Comparison of ENCODE assay signal across 8 mouse cellular contexts in the genomic region with DNA sequence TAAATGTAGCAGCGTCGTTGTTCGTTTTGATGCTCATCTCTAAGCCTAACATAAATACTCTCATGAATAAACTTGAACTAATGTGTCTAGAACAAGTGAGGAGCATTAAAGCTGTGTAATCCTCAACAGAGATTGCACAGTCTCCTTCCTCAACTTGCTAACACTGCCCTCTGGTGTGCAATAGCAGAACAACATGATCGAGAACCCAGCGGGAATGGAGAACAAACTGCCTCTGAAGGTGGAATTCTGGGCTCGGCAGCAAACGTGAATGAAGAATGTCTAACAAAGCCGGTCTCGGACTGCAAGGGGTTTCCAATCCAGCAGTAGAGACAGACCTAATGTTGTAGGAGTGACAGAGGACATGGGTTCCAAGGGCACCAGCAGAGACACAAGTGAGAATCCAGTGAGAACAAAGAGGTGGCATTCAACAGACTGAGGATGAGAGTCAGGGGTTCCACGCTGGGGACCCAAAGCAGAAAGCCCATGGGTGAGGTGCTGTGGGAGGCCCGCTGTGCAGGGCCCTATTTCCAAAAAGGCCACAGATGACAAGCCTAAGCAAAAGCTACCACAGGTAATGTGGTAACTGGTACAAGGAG. TPM values are rescaled to one million over a fixed set of nuclear protein-coding genes. Genes with fewer than 3 reads are reported as not detected.
DNase-seq lines count a peak whose midpoint lies in the region; ATAC-seq and TF ChIP-seq lines count a peak whose summit lies in the region.

No protein-coding gene starts in this region.

- 9% methylated on average over 11 of the region's 11 CpGs for WGBS in heart, adult 2 months
- WGBS in heart, embryonic 11.5 days (ENCODE audit: insufficient replicate concordance): 13% methylated on average over 11 of the region's 11 CpGs

- no peaks in the 10 kb centered on the region for H3K9me3 ChIP-seq in heart, embryonic 11.5 days (replicated peaks; ENCODE audit: control insufficient read depth, low read length)

- H3K27me3 ChIP-seq in heart, adult 2 months (ENCODE audit: control insufficient read depth, insufficient read depth, low read length): no peaks in the 10 kb centered on the region
- H3K27me3 ChIP-seq in heart, embryonic 11.5 days (ENCODE audit: control insufficient read depth, insufficient read depth, low read length): no peaks in the 10 kb centered on the region

- peak; percentile 72 for TF ChIP-seq EP300 in heart, adult 2 months (IDR thresholded peaks at IDR 0.05; ENCODE audit: insufficient read depth, low read depth, low read length)

- TF ChIP-seq POLR2A in heart, adult 2 months (IDR thresholded peaks at IDR 0.05; ENCODE audit: insufficient read depth, low read depth, low read length): 0 out of 2 replicates have a peak, but pooled peaks have one; percentile 17

- peak; percentile 78 to 83 for DNase-seq in heart, adult 2 months
- DNase-seq in cerebellum, postnatal 10 days: peak; percentile 93
- peak; percentile 85 for DNase-seq in gastrocnemius, adult 18-20 months (ENCODE audit: low spot score)
- peak; percentile 84 for DNase-seq in induced T-regulatory cell, adult 2 months (ENCODE audit: low read depth)
- DNase-seq in left cerebral cortex, adult 18-20 months (ENCODE audit: low spot score in 2 of 2): peak; percentile 86 to 93
- peak; percentile 84 to 92 for DNase-seq in right cerebral cortex, postnatal 10 days (ENCODE audit: low spot score in 2 of 2)

- H3K27ac ChIP-seq in heart, adult 2 months: peak overlapping the region; percentile 90
- no peak overlapping the region for H3K27ac ChIP-seq in heart, embryonic 11.5 days (ENCODE audit: low read depth, low read length)

- ATAC-seq in heart, embryonic 11.5 days (replicated peaks; ENCODE audit: insufficient number of reproducible peaks, low FRiP score, low TSS enrichment): no peak
- peak; percentile 97 for ATAC-seq in megakaryocyte progenitor cell, adult 5-6 weeks (replicated peaks; ENCODE audit: poor library complexity)

- H3K36me3 ChIP-seq in heart, adult 2 months (ENCODE audit: control insufficient read depth, insufficient read depth, low read length): no peaks in the 10 kb centered on the region
- H3K36me3 ChIP-seq in heart, embryonic 11.5 days (ENCODE audit: control insufficient read depth, insufficient read depth, low read length): no peaks in the 10 kb centered on the region

- peak; percentile 86 for TF ChIP-seq CTCF in heart, adult 2 months (IDR thresholded peaks at IDR 0.05)

- H3K79me2 ChIP-seq in heart, adult 2 months (replicated peaks; ENCODE audit: control insufficient read depth, insufficient read depth, low read length): no peaks in the 10 kb centered on the region

- peaks cover 13% of the 10 kb centered on the region for H3K4me1 ChIP-seq in heart, adult 2 months (ENCODE audit: control insufficient read depth, insufficient read depth, low read length)
- H3K4me1 ChIP-seq in heart, embryonic 11.5 days (ENCODE audit: control insufficient read depth, insufficient read depth, low read length): peaks cover 17% of the 10 kb centered on the region

- H3K4me2 ChIP-seq in heart, embryonic 11.5 days: no peak overlapping the region

- peak overlapping the region; percentile 13; the same call in 1 of the 2 replicates for H3K4me3 ChIP-seq in heart, adult 2 months
- H3K4me3 ChIP-seq in heart, embryonic 11.5 days (ENCODE audit: low read depth, low read length): no peak overlapping the region

- H3K9ac ChIP-seq in heart, adult 2 months (ENCODE audit: low read depth, low read length): no peak overlapping the region
- H3K9ac ChIP-seq in heart, embryonic 11.5 days (ENCODE audit: low read depth, low read length): no peak overlapping the region

- intact Hi-C loops in heart, adult 2 months (cut with DNase I): loop anchor here (1.0 to 5.0 kb wide), 2 partner anchors 17 to 37 kb away; partner anchors contain the start of gene Sema3g

RNA-seq across cellular contexts. Expression of gene Sema3g, which starts 16.4 kb away (rescaled TPM):
- total RNA-seq in heart, adult 2 months (2021): 10 to 100 TPM; 15.0 to 15.1 TPM
- 6.1 and 8.0 TPM in 2 replicates for polyA plus RNA-seq in heart, adult 2 months (2012; rRNA removed)
- polyA plus RNA-seq in heart, embryonic 11.5 days (2014; fragmentation: Nextera tagmentation; extraction: Ambion mirVana): 0.03 and 0.08 TPM in 2 replicates
- total RNA-seq in gastrocnemius, adult 18-20 months (2021): 1 to 10 TPM; 5.8 to 7.0 TPM
- 1 to 10 TPM; 4.7 to 5.3 TPM for total RNA-seq in left cerebral cortex, adult 18-20 months (2021)
- 0.02 TPM in 1 of 2 replicates, not detected in the other for total RNA-seq in megakaryocyte progenitor cell, adult 5-6 weeks (2015)
- 0.04 TPM in 1 of 2 replicates, not detected in the other for total RNA-seq in megakaryocyte progenitor cell, adult 5-6 weeks (2017)

RNA-seq across cellular contexts. Expression of gene Phf7, which starts 17.0 kb away (rescaled TPM):
- 1 to 10 TPM; 2.9 to 3.6 TPM for total RNA-seq in heart, adult 2 months (2021)
- 3.1 and 5.7 TPM in 2 replicates for polyA plus RNA-seq in heart, adult 2 months (2012; rRNA removed)
- polyA plus RNA-seq in heart, embryonic 11.5 days (2014; fragmentation: Nextera tagmentation; extraction: Ambion mirVana): 7.4 and 8.7 TPM in 2 replicates
- total RNA-seq in gastrocnemius, adult 18-20 months (2021): 10 to 100 TPM in 1 of 2 experiments, 1 to 10 TPM in 1; 9.2 to 10.8 TPM
- total RNA-seq in left cerebral cortex, adult 18-20 months (2021): 1 to 10 TPM; 3.2 to 4.1 TPM
- total RNA-seq in megakaryocyte progenitor cell, adult 5-6 weeks (2015): 14.9 and 16.4 TPM in 2 replicates
- total RNA-seq in megakaryocyte progenitor cell, adult 5-6 weeks (2017): 9.0 and 11.4 TPM in 2 replicates

RNA-seq across cellular contexts. Expression of gene Bap1, which starts 17.2 kb away (rescaled TPM):
- total RNA-seq in heart, adult 2 months (2021): 10 to 100 TPM; 39.6 to 49.1 TPM
- polyA plus RNA-seq in heart, adult 2 months (2012; rRNA removed): 43.6 and 55.2 TPM in 2 replicates
- 52.5 and 57.8 TPM in 2 replicates for polyA plus RNA-seq in heart, embryonic 11.5 days (2014; fragmentation: Nextera tagmentation; extraction: Ambion mirVana)
- 10 to 100 TPM; 40.7 to 46.8 TPM for total RNA-seq in gastrocnemius, adult 18-20 months (2021)
- 100 to 1,000 TPM; 145 TPM for total RNA-seq in left cerebral cortex, adult 18-20 months (2021)
- total RNA-seq in megakaryocyte progenitor cell, adult 5-6 weeks (2015): 24.9 and 27.2 TPM in 2 replicates
- 36.3 and 46.4 TPM in 2 replicates for total RNA-seq in megakaryocyte progenitor cell, adult 5-6 weeks (2017)

RNA-seq across cellular contexts. Expression of gene Nisch, which starts 17.3 kb away (rescaled TPM):
- 100 to 1,000 TPM; 123 to 129 TPM for total RNA-seq in heart, adult 2 months (2021)
- polyA plus RNA-seq in heart, adult 2 months (2012; rRNA removed): 187 and 223 TPM in 2 replicates
- polyA plus RNA-seq in heart, embryonic 11.5 days (2014; fragmentation: Nextera tagmentation; extraction: Ambion mirVana): 286 and 325 TPM in 2 replicates
- total RNA-seq in gastrocnemius, adult 18-20 months (2021): 10 to 100 TPM; 52.3 to 59.6 TPM
- total RNA-seq in left cerebral cortex, adult 18-20 months (2021): 100 to 1,000 TPM; 359 to 363 TPM
- 94.2 and 113 TPM in 2 replicates for total RNA-seq in megakaryocyte progenitor cell, adult 5-6 weeks (2015)
- 69.7 and 88.2 TPM in 2 replicates for total RNA-seq in megakaryocyte progenitor cell, adult 5-6 weeks (2017)

RNA-seq across cellular contexts. Expression of gene Tnnc1, which starts 26.0 kb away (rescaled TPM):
- total RNA-seq in heart, adult 2 months (2021): 1,000 to 10,000 TPM; 5,084 to 5,508 TPM
- 4,851 and 5,939 TPM in 2 replicates for polyA plus RNA-seq in heart, adult 2 months (2012; rRNA removed)
- 3,123 and 3,177 TPM in 2 replicates for polyA plus RNA-seq in heart, embryonic 11.5 days (2014; fragmentation: Nextera tagmentation; extraction: Ambion mirVana)
- 100 to 1,000 TPM; 566 to 705 TPM for total RNA-seq in gastrocnemius, adult 18-20 months (2021)
- total RNA-seq in left cerebral cortex, adult 18-20 months (2021): 10 to 100 TPM; 18.8 to 20.1 TPM
- total RNA-seq in megakaryocyte progenitor cell, adult 5-6 weeks (2015): 0.94 TPM in 1 of 2 replicates, not detected in the other
- total RNA-seq in megakaryocyte progenitor cell, adult 5-6 weeks (2017): 0.54 and 0.87 TPM in 2 replicates

Comparison
In these comparisons a context has a peak if more than half of its experiments do, and no peak if none do; other contexts are left out.
1. RNA of gene Sema3g, which starts 16.4 kb away (total RNA-seq): 15.0 to 15.1 TPM in heart, adult 2 months, 5.8 to 7.0 TPM in gastrocnemius, adult 18-20 months and 4.7 to 5.3 TPM in left cerebral cortex, adult 18-20 months; 0.02 to 0.04 TPM in megakaryocyte progenitor cell, adult 5-6 weeks; every median in the first group is over 4 times any median in the second.
2. Peak in every context shown above with its lines, with median percentiles within 50 percentile points of each other: DNase-seq.